Mouse (Mus musculus) adrenal gland, postnatal 0 days (tissue): ENCODE data around the gene Trpc4ap. TPM values are rescaled to one million over a fixed set of nuclear protein-coding genes. Genes with fewer than 3 reads are reported as not detected.

Experiments
- microRNA-seq: library from miRNA; unstranded; fragments of <30 nt; microRNA quantifications from one replicate; pipeline ENCODE4, GENCODE M21; 2016; ENCODE audit warnings: borderline replicate concordance; ENCODE audit not compliant: insufficient number of aligned reads
- polyA plus RNA-seq: library from polyadenylated mRNA; unstranded; fragments of >200 nt; fragmentation: Nextera tagmentation; extraction: Ambion mirVana; gene quantifications from 2 replicates; pipeline ENCODE4 v1.2.1, GENCODE M21; 2015

Trpc4ap gene
- polyA plus RNA-seq, result 89.8 and 124 TPM in 2 replicates

GRCm38 (mm10) chr2:155691723-155692493, at the start of gene Trpc4ap:
TSS of gene Trpc4ap (minus strand) at chr2:155692384.

GRCm38 (mm10) chr2:155735766-155736165, 43.6 kb upstream of the Trpc4ap start, which contains the start of gene Gm17581:
TSS of gene Gm17581 (minus strand) at chr2:155735866.

GRCm38 (mm10) chr2:155729158-155729645, 37.0 kb upstream of the Trpc4ap start, which contains the start of gene Edem2:
TSS of gene Edem2 (minus strand) at chr2:155729475.

GRCm38 (mm10) chr2:155610978-155611377, 81.2 kb downstream of the Trpc4ap start, which contains the start of gene Myh7b:
TSS of gene Myh7b (plus strand) at chr2:155611212.

GRCm38 (mm10) chr2:155592137-155592853, 99.9 kb downstream of the Trpc4ap start, which contains the start of gene Gss:
TSS of gene Gss (minus strand) at chr2:155592810.

Small RNAs within 50 kb of the gene (microRNA-seq; reads per million reads assigned to microRNA genes)
- 4.2 reads per million, percentile 3 among the genes with 10 or more reads in this experiment for gene Mir499

Other genes starting within 250 kb of the Trpc4ap start
- gene Ncoa6, start 218.5 kb downstream of the Trpc4ap start, polyA plus RNA-seq, result 14.7 and 14.9 TPM in 2 replicates
- 11.7 and 17.7 TPM in 2 replicates for gene Acss2, start 174.4 kb downstream of the Trpc4ap start, polyA plus RNA-seq
- gene Ggt7, start 174.1 kb downstream of the Trpc4ap start, polyA plus RNA-seq, result 8.1 and 17.0 TPM in 2 replicates
- gene Gss, start 99.6 kb downstream of the Trpc4ap start, polyA plus RNA-seq, result 26.0 and 43.9 TPM in 2 replicates
- gene Myh7b, start 81.2 kb downstream of the Trpc4ap start, polyA plus RNA-seq, result 0.38 and 0.52 TPM in 2 replicates
- gene Edem2, start 37.1 kb upstream of the Trpc4ap start, polyA plus RNA-seq, result 30.0 and 59.7 TPM in 2 replicates
- gene Gm17581, start 43.5 kb upstream of the Trpc4ap start, polyA plus RNA-seq, result not detected in 2 replicates
- gene Procr, start 58.7 kb upstream of the Trpc4ap start, polyA plus RNA-seq, result 14.1 and 22.1 TPM in 2 replicates
- 1.3 and 1.5 TPM in 2 replicates for gene Mmp24, start 83.0 kb upstream of the Trpc4ap start, polyA plus RNA-seq
- gene BC029722, start 127.0 kb upstream of the Trpc4ap start, polyA plus RNA-seq, result 58.7 and 116 TPM in 2 replicates
- gene Eif6, start 134.5 kb upstream of the Trpc4ap start, polyA plus RNA-seq, result 166 and 202 TPM in 2 replicates
- 0.05 and 0.12 TPM in 2 replicates for gene Fam83c, start 142.5 kb upstream of the Trpc4ap start, polyA plus RNA-seq
- gene Uqcc1, start 237.9 kb upstream of the Trpc4ap start, polyA plus RNA-seq, result 80.5 and 107 TPM in 2 replicates
- gene Gm15557, start 248.3 kb upstream of the Trpc4ap start, polyA plus RNA-seq, result 0.19 and 0.97 TPM in 2 replicates